In genomic region chr12:73907673-73908150, GRCm38 (mm10) we compare ENCODE assay signal across 8 mouse cellular contexts. TPM values are rescaled to one million over a fixed set of nuclear protein-coding genes. Genes with fewer than 3 reads are reported as not detected.
A peak's percentile ranks its signal among the peaks of the same experiment; 100 is the strongest.
DNase-seq lines count a peak whose midpoint lies in the region; ATAC-seq lines count a peak whose summit lies in the region.

No protein-coding gene starts in this region.

- peak; percentile 97 for DNase-seq in MN1 (ENCODE audit: low spot score)
- DNase-seq in cerebellum, adult 9-10 months, result peak; percentile 98
- DNase-seq in hindbrain, embryonic 11.5 days (ENCODE audit: low spot score), result peak; percentile 100
- DNase-seq in layer of hippocampus, postnatal 10 days (ENCODE audit: low spot score in 2 of 2), result peak; percentile 90 to 96
- DNase-seq in lung, postnatal 10 days, result peak; percentile 98
- peak; percentile 97 for DNase-seq in ovary, postnatal 36 days (ENCODE audit: low spot score)
- peak; percentile 95 for DNase-seq in thymus, postnatal 25 days

- no peaks in the 10 kb centered on the region for H3K9me3 ChIP-seq in hindbrain, embryonic 11.5 days (ENCODE audit: control insufficient read depth, low read length)

- under 1% methylated on average over 26 of the region's 51 CpGs for WGBS in hindbrain, embryonic 11.5 days

- no peaks in the 10 kb centered on the region for H3K36me3 ChIP-seq in hindbrain, embryonic 11.5 days (ENCODE audit: control insufficient read depth, insufficient read depth, low read length)

- H3K4me3 ChIP-seq in hindbrain, embryonic 11.5 days (ENCODE audit: low read depth, low read length), result peak overlapping the region; percentile 87

- H3K27me3 ChIP-seq in hindbrain, embryonic 11.5 days (ENCODE audit: control insufficient read depth, insufficient read depth, low read length), result no peaks in the 10 kb centered on the region

- peak overlapping the region; percentile 64 for H3K4me2 ChIP-seq in hindbrain, embryonic 11.5 days (replicated peaks; ENCODE audit: low read depth, low read length)

- peak overlapping the region; percentile 98 for H3K9ac ChIP-seq in hindbrain, embryonic 11.5 days (ENCODE audit: low read depth, low read length)

- ATAC-seq in frontal cortex, adult (ENCODE audit: low TSS enrichment), result peak; percentile 97
- ATAC-seq in hindbrain, embryonic 11.5 days (ENCODE audit: low FRiP score), result peak; percentile 100

- no peaks in the 10 kb centered on the region for H3K4me1 ChIP-seq in hindbrain, embryonic 11.5 days (replicated peaks; ENCODE audit: control insufficient read depth, insufficient read depth, low read length)

- H3K27ac ChIP-seq in hindbrain, embryonic 11.5 days (ENCODE audit: low read depth, low read length), result peak overlapping the region; percentile 99

RNA-seq across cellular contexts. Expression of gene Hif1a, which starts 6.5 kb away (rescaled TPM):
- 130 and 139 TPM in 2 replicates for polyA plus RNA-seq in hindbrain, embryonic 11.5 days (2014; fragmentation: Nextera tagmentation; extraction: Ambion mirVana)
- total RNA-seq in layer of hippocampus, postnatal 10 days (2021), result 10 to 100 TPM; 62.4 to 64.4 TPM

RNA-seq across cellular contexts. Expression of gene Gm49321, which starts 29.7 kb away (rescaled TPM):
- 19.8 and 19.9 TPM in 2 replicates for polyA plus RNA-seq in hindbrain, embryonic 11.5 days (2014; fragmentation: Nextera tagmentation; extraction: Ambion mirVana)
- total RNA-seq in layer of hippocampus, postnatal 10 days (2021), result 10 to 100 TPM in 1 of 2 experiments, 1 to 10 TPM in 1; 4.9 to 12.5 TPM

RNA-seq across cellular contexts. Expression of gene Snapc1, which starts 56.6 kb away (rescaled TPM):
- 24.1 and 28.3 TPM in 2 replicates for polyA plus RNA-seq in hindbrain, embryonic 11.5 days (2014; fragmentation: Nextera tagmentation; extraction: Ambion mirVana)
- 10 to 100 TPM; 27.4 to 34.5 TPM for total RNA-seq in layer of hippocampus, postnatal 10 days (2021)

Comparison
In these comparisons a context has a peak if more than half of its experiments do, and no peak if none do; other contexts are left out.
1. Peak in every context shown above with its lines: DNase-seq, ATAC-seq, H3K4me3 ChIP-seq and H3K27ac ChIP-seq.